Comparison of ENCODE assay signal across 19 mouse cellular contexts in genomic region chr13:73489986-73490385, GRCm38 (mm10). TPM values are rescaled to one million over a fixed set of nuclear protein-coding genes. Genes with fewer than 3 reads are reported as not detected.
DNase-seq lines count a peak whose midpoint lies in the region; ATAC-seq and TF ChIP-seq lines count a peak whose summit lies in the region.
"Had no signal": no experiment of that assay in that cellular context is flagged by ENCODE, and none has a peak within 500 bp of the region (broad histone marks: within the 10 kb centered on the region; RNA-seq: fewer than 3 reads in every experiment).

No protein-coding gene starts in this region.

- no peak for DNase-seq in hindbrain, postnatal 0 days (ENCODE audit: low spot score)
- no peak for DNase-seq in hindbrain, embryonic 14.5 days (ENCODE audit: low spot score)
- DNase-seq in liver, embryonic 13.5 days: no peak
- peak; percentile 78 for DNase-seq in splenic B cell, adult 2 months (ENCODE audit: low read depth, low spot score)
- no peak for DNase-seq in midbrain, embryonic 11.5 days (ENCODE audit: low spot score, missing footprints)
- no peak for DNase-seq in adipocyte (ENCODE audit: low spot score)
- DNase-seq: adrenal gland, postnatal 14 days; gastrocnemius, postnatal 10 days; kidney, postnatal 14 days; layer of hippocampus, postnatal 36 days; right cerebral cortex, postnatal 25 days had no signal

- H3K36me3 ChIP-seq in hindbrain, postnatal 0 days (ENCODE audit: insufficient read depth, low read length): peaks cover 32% of the 10 kb centered on the region
- peaks cover 51% of the 10 kb centered on the region for H3K36me3 ChIP-seq in hindbrain, embryonic 14.5 days (replicated peaks; ENCODE audit: control insufficient read depth, insufficient read depth)
- peaks cover 11% of the 10 kb centered on the region for H3K36me3 ChIP-seq in neural tube, embryonic 14.5 days (ENCODE audit: control insufficient read depth, insufficient read depth, low read length)
- H3K36me3 ChIP-seq in neural tube, embryonic 15.5 days: peaks cover 75% of the 10 kb centered on the region
- peaks cover 100% of the 10 kb centered on the region for H3K36me3 ChIP-seq in liver, embryonic 13.5 days
- H3K36me3 ChIP-seq in splenic B cell, adult 2 months (ENCODE audit: control insufficient read depth, insufficient read depth, low read length, poor library complexity, severe bottlenecking): peaks cover 12% of the 10 kb centered on the region
- peaks cover 11% of the 10 kb centered on the region for H3K36me3 ChIP-seq in midbrain, embryonic 11.5 days (ENCODE audit: control insufficient read depth, insufficient read depth, low read length)
- H3K36me3 ChIP-seq: G1E had no signal

- no peak overlapping the region for H3K4me2 ChIP-seq in hindbrain, postnatal 0 days (ENCODE audit: low read depth, low read length)
- H3K4me2 ChIP-seq in hindbrain, embryonic 14.5 days (replicated peaks): no peak overlapping the region
- no peak overlapping the region for H3K4me2 ChIP-seq in neural tube, embryonic 14.5 days (ENCODE audit: low read depth, low read length)
- no peak overlapping the region for H3K4me2 ChIP-seq in neural tube, embryonic 15.5 days
- no peak overlapping the region for H3K4me2 ChIP-seq in liver, embryonic 13.5 days
- no peak overlapping the region for H3K4me2 ChIP-seq in midbrain, embryonic 11.5 days
- H3K4me2 ChIP-seq: heart, embryonic 11.5 days had no signal

- no peaks in the 10 kb centered on the region for H3K9me3 ChIP-seq in hindbrain, postnatal 0 days (ENCODE audit: low read length)
- peaks cover 11% of the 10 kb centered on the region; the same call in 1 of the 2 replicates for H3K9me3 ChIP-seq in hindbrain, embryonic 14.5 days (ENCODE audit: control insufficient read depth, low read length)
- no peaks in the 10 kb centered on the region for H3K9me3 ChIP-seq in neural tube, embryonic 14.5 days (ENCODE audit: control insufficient read depth, low read length)
- H3K9me3 ChIP-seq in neural tube, embryonic 15.5 days (replicated peaks): no peaks in the 10 kb centered on the region
- H3K9me3 ChIP-seq in liver, embryonic 13.5 days (replicated peaks): no peaks in the 10 kb centered on the region
- H3K9me3 ChIP-seq in midbrain, embryonic 11.5 days (ENCODE audit: control insufficient read depth, low read length): no peaks in the 10 kb centered on the region

- no peak for TF ChIP-seq CTCF in hindbrain, postnatal 0 days (IDR thresholded peaks at IDR 0.05; ENCODE audit: low read depth)

- H3K4me3 ChIP-seq in hindbrain, postnatal 0 days (ENCODE audit: low read length): no peak overlapping the region
- no peak overlapping the region for H3K4me3 ChIP-seq in hindbrain, embryonic 14.5 days (replicated peaks; ENCODE audit: low read length)
- no peak overlapping the region for H3K4me3 ChIP-seq in neural tube, embryonic 14.5 days (ENCODE audit: low read depth, low read length)
- no peak overlapping the region for H3K4me3 ChIP-seq in neural tube, embryonic 15.5 days (replicated peaks)
- H3K4me3 ChIP-seq in liver, embryonic 13.5 days (replicated peaks): no peak overlapping the region
- H3K4me3 ChIP-seq in midbrain, embryonic 11.5 days (ENCODE audit: low read depth, low read length): no peak overlapping the region
- H3K4me3 ChIP-seq: hindbrain, embryonic 10.5 days had no signal

- H3K27me3 ChIP-seq in hindbrain, postnatal 0 days (ENCODE audit: insufficient read depth, low read length): no peaks in the 10 kb centered on the region
- no peaks in the 10 kb centered on the region for H3K27me3 ChIP-seq in hindbrain, embryonic 14.5 days (ENCODE audit: control insufficient read depth, insufficient read depth, low read length)
- no peaks in the 10 kb centered on the region for H3K27me3 ChIP-seq in neural tube, embryonic 14.5 days (ENCODE audit: control insufficient read depth, insufficient read depth, low read length)
- H3K27me3 ChIP-seq in neural tube, embryonic 15.5 days (replicated peaks): no peaks in the 10 kb centered on the region
- H3K27me3 ChIP-seq in liver, embryonic 13.5 days: no peaks in the 10 kb centered on the region
- no peaks in the 10 kb centered on the region for H3K27me3 ChIP-seq in splenic B cell, adult 2 months (ENCODE audit: control insufficient read depth, insufficient read depth, low read length, poor library complexity, severe bottlenecking)
- H3K27me3 ChIP-seq in midbrain, embryonic 11.5 days (ENCODE audit: control insufficient read depth, insufficient read depth, low read length): no peaks in the 10 kb centered on the region

- H3K9ac ChIP-seq in hindbrain, postnatal 0 days (replicated peaks; ENCODE audit: low read length): no peak overlapping the region
- H3K9ac ChIP-seq in hindbrain, embryonic 14.5 days: no peak overlapping the region
- H3K9ac ChIP-seq in neural tube, embryonic 14.5 days (replicated peaks; ENCODE audit: low read depth, low read length): no peak overlapping the region
- H3K9ac ChIP-seq in neural tube, embryonic 15.5 days (replicated peaks): no peak overlapping the region
- 0 out of 2 replicates have a peak overlapping the region, but pooled peaks have one; percentile 14 for H3K9ac ChIP-seq in liver, embryonic 13.5 days
- no peak overlapping the region for H3K9ac ChIP-seq in midbrain, embryonic 11.5 days (ENCODE audit: low read length)

- no peaks in the 10 kb centered on the region for H3K4me1 ChIP-seq in hindbrain, postnatal 0 days (ENCODE audit: insufficient read depth, low read length)
- no peaks in the 10 kb centered on the region for H3K4me1 ChIP-seq in hindbrain, embryonic 14.5 days (replicated peaks; ENCODE audit: control insufficient read depth, insufficient read depth, low read length)
- H3K4me1 ChIP-seq in neural tube, embryonic 14.5 days (ENCODE audit: control insufficient read depth, insufficient read depth, low read length): no peaks in the 10 kb centered on the region
- no peaks in the 10 kb centered on the region for H3K4me1 ChIP-seq in neural tube, embryonic 15.5 days
- peaks cover 97% of the 10 kb centered on the region for H3K4me1 ChIP-seq in liver, embryonic 13.5 days (replicated peaks)
- no peaks in the 10 kb centered on the region for H3K4me1 ChIP-seq in midbrain, embryonic 11.5 days (ENCODE audit: control insufficient read depth, insufficient read depth, low read length)
- H3K4me1 ChIP-seq: hindbrain, embryonic 10.5 days had no signal

- ATAC-seq in hindbrain, postnatal 0 days: 0 out of 2 replicates have a peak, but pooled peaks have one; percentile 5
- no peak for ATAC-seq in hindbrain, embryonic 14.5 days (ENCODE audit: low FRiP score)
- 0 out of 2 replicates have a peak, but pooled peaks have one; percentile 11 for ATAC-seq in neural tube, embryonic 14.5 days (ENCODE audit: low read depth)
- ATAC-seq in neural tube, embryonic 15.5 days (ENCODE audit: low FRiP score): no peak
- ATAC-seq in liver, embryonic 13.5 days (ENCODE audit: low read depth): no peak
- no peak for ATAC-seq in midbrain, embryonic 11.5 days (ENCODE audit: low FRiP score)
- ATAC-seq: intestine, postnatal 0 days had no signal

- H3K27ac ChIP-seq in hindbrain, postnatal 0 days: no peak overlapping the region
- H3K27ac ChIP-seq in hindbrain, embryonic 14.5 days: no peak overlapping the region; the same call in 1 of the 2 replicates
- no peak overlapping the region for H3K27ac ChIP-seq in neural tube, embryonic 14.5 days (ENCODE audit: low read depth, low read length)
- H3K27ac ChIP-seq in neural tube, embryonic 15.5 days (replicated peaks): no peak overlapping the region
- peak overlapping the region; percentile 70 for H3K27ac ChIP-seq in liver, embryonic 13.5 days
- no peak overlapping the region for H3K27ac ChIP-seq in midbrain, embryonic 11.5 days (ENCODE audit: low read depth, low read length)
- H3K27ac ChIP-seq: hindbrain, embryonic 10.5 days had no signal

- 89% methylated on average over 3 of the region's 3 CpGs for WGBS in hindbrain, postnatal 0 days
- 88% methylated on average over 3 of the region's 3 CpGs for WGBS in hindbrain, embryonic 14.5 days
- WGBS in neural tube, embryonic 14.5 days: 84% methylated on average over 3 of the region's 3 CpGs
- WGBS in neural tube, embryonic 15.5 days: 78% methylated on average over 3 of the region's 3 CpGs
- WGBS in liver, embryonic 13.5 days (ENCODE audit: insufficient replicate concordance): 74% methylated on average over 3 of the region's 3 CpGs
- WGBS in midbrain, embryonic 11.5 days: 87% methylated on average over 3 of the region's 3 CpGs

RNA-seq across cellular contexts. Expression of gene Lpcat1, which starts 23.0 kb away (rescaled TPM):
- total RNA-seq in hindbrain, postnatal 0 days (2014; rRNA removed): 191 and 199 TPM in 2 replicates
- 75.7 and 78.5 TPM in 2 replicates for polyA plus RNA-seq in hindbrain, postnatal 0 days (2015; fragmentation: Nextera tagmentation; extraction: Ambion mirVana)
- 77.3 and 95.0 TPM in 2 replicates for polyA plus RNA-seq in hindbrain, embryonic 14.5 days (2014; fragmentation: Nextera tagmentation; extraction: Ambion mirVana)
- polyA plus RNA-seq in neural tube, embryonic 14.5 days (2014; fragmentation: Nextera tagmentation; extraction: Ambion mirVana): 74.9 and 80.1 TPM in 2 replicates
- 51.7 and 62.6 TPM in 2 replicates for polyA plus RNA-seq in neural tube, embryonic 15.5 days (2015; fragmentation: Nextera tagmentation; extraction: Ambion mirVana)
- polyA plus RNA-seq in liver, embryonic 13.5 days (2015; fragmentation: Nextera tagmentation; extraction: Ambion mirVana): 77.9 and 83.7 TPM in 2 replicates
- polyA plus RNA-seq in midbrain, embryonic 11.5 days (2014; fragmentation: Nextera tagmentation; extraction: Ambion mirVana): 52.0 and 53.5 TPM in 2 replicates
- polyA plus RNA-seq: G1E had no signal

RNA-seq across cellular contexts. Expression of gene Slc6a3, which starts 46.6 kb away (rescaled TPM):
- 5.7 and 8.5 TPM in 2 replicates for total RNA-seq in hindbrain, postnatal 0 days (2014; rRNA removed)
- polyA plus RNA-seq in hindbrain, postnatal 0 days (2015; fragmentation: Nextera tagmentation; extraction: Ambion mirVana): 0.51 and 0.79 TPM in 2 replicates
- 0.16 and 0.33 TPM in 2 replicates for polyA plus RNA-seq in hindbrain, embryonic 14.5 days (2014; fragmentation: Nextera tagmentation; extraction: Ambion mirVana)
- 0.12 TPM in 1 of 2 replicates, not detected in the other for polyA plus RNA-seq in neural tube, embryonic 14.5 days (2014; fragmentation: Nextera tagmentation; extraction: Ambion mirVana)
- 0.10 and 0.15 TPM in 2 replicates for polyA plus RNA-seq in neural tube, embryonic 15.5 days (2015; fragmentation: Nextera tagmentation; extraction: Ambion mirVana)
- polyA plus RNA-seq in liver, embryonic 13.5 days (2015; fragmentation: Nextera tagmentation; extraction: Ambion mirVana): 0.70 and 1.0 TPM in 2 replicates
- 0.11 and 0.30 TPM in 2 replicates for polyA plus RNA-seq in midbrain, embryonic 11.5 days (2014; fragmentation: Nextera tagmentation; extraction: Ambion mirVana)
- total RNA-seq: G1E; gastrocnemius, postnatal 10 days had no signal
- polyA plus RNA-seq: C2C12; embryonic facial prominence, embryonic 14.5 days; G1E; heart, embryonic 11.5 days had no signal

Comparison
In these comparisons a context has a peak if more than half of its experiments do, and no peak if none do; other contexts are left out.
1. ATAC-seq: peak in hindbrain, postnatal 0 days (single experiment) and neural tube, embryonic 14.5 days (single experiment); none in hindbrain, embryonic 14.5 days (single experiment), neural tube, embryonic 15.5 days (single experiment), liver, embryonic 13.5 days (single experiment) and midbrain, embryonic 11.5 days (single experiment).